Mouse (Mus musculus): ENCODE results near the gene Dll3. TPM values are rescaled to one million over a fixed set of nuclear protein-coding genes. Genes with fewer than 3 reads are reported as not detected.
A peak's percentile ranks its signal among the peaks of the same experiment; 100 is the strongest.

The Dll3 gene
- polyA plus RNA-seq, 1 experiment from 2014 or later = 0.95 TPM

- H3K9me3 ChIP-seq (ENCODE audit: control insufficient read depth) = no peaks in the 10 kb centered on the region
- no peaks in the 10 kb centered on the region for H3K27me3 ChIP-seq (replicated peaks; ENCODE audit: control insufficient read depth, insufficient read depth, low read length)
- TF ChIP-seq CTCF (IDR thresholded peaks at IDR 0.05; ENCODE audit: low read depth) = peak; percentile 39; the same call in 1 of the 2 replicates
- H3K9ac ChIP-seq (ENCODE audit: low read depth, low read length) = no peak overlapping the region
- 82% methylated on average over 4 of the region's 4 CpGs for WGBS
- no peak overlapping the region for H3K4me2 ChIP-seq (replicated peaks; ENCODE audit: low read depth)
- no peaks in the 10 kb centered on the region for H3K4me1 ChIP-seq (replicated peaks; ENCODE audit: control insufficient read depth, insufficient read depth, low read length)
- no peak for ATAC-seq
- no peak overlapping the region for H3K27ac ChIP-seq (ENCODE audit: low read depth, low read length)
- H3K36me3 ChIP-seq (ENCODE audit: control insufficient read depth, insufficient read depth) = peaks cover 94% of the 10 kb centered on the region
- no peak overlapping the region for H3K4me3 ChIP-seq (ENCODE audit: low read depth, low read length)
Measured at GRCm38 (mm10) chr7:28326457-28326856, 24.4 kb upstream of the Dll3 start.

- peaks cover 94% of the 10 kb centered on the region for H3K36me3 ChIP-seq (ENCODE audit: control insufficient read depth, insufficient read depth)
Measured at GRCm38 (mm10) chr7:28325293-28325692, 23.3 kb upstream of the Dll3 start.

GRCm38 (mm10) chr7:28321974-28322720 is 20.1 kb upstream of the Dll3 start:
- Histone ChIP-seq H3K9me3 (ENCODE audit: control insufficient read depth) (no peaks in the 10 kb centered on the region), H3K4me1 (replicated peaks; ENCODE audit: control insufficient read depth, insufficient read depth, low read length) (no peaks in the 10 kb centered on the region), H3K27me3 (replicated peaks; ENCODE audit: control insufficient read depth, insufficient read depth, low read length) (no peaks in the 10 kb centered on the region), H3K36me3 (ENCODE audit: control insufficient read depth, insufficient read depth) (peaks cover 97% of the 10 kb centered on the region), H3K9ac (ENCODE audit: low read depth, low read length) (no peak overlapping the region), H3K4me3 (ENCODE audit: low read depth, low read length) (no peak overlapping the region), H3K4me2 (replicated peaks; ENCODE audit: low read depth) (no peak overlapping the region), H3K27ac (ENCODE audit: low read depth, low read length) (no peak overlapping the region; the same call in 1 of the 2 replicates)
- no peak for TF ChIP-seq CTCF (IDR thresholded peaks at IDR 0.05; ENCODE audit: low read depth)
- ATAC-seq = peak; percentile 32; the same call in 1 of the 2 replicates
- 84% methylated on average over 15 of the region's 15 CpGs for WGBS

More at GRCm38 (mm10) chr7:28325293-28325692, 23.3 kb upstream of the Dll3 start:
- 98% methylated on average over 8 of the region's 8 CpGs for WGBS
- no peak overlapping the region for H3K4me3 ChIP-seq (ENCODE audit: low read depth, low read length)
- no peak overlapping the region for H3K9ac ChIP-seq (ENCODE audit: low read depth, low read length)
- TF ChIP-seq CTCF (IDR thresholded peaks at IDR 0.05; ENCODE audit: low read depth) = no peak
- no peak overlapping the region for H3K27ac ChIP-seq (ENCODE audit: low read depth, low read length)
- no peak overlapping the region for H3K4me2 ChIP-seq (replicated peaks; ENCODE audit: low read depth)
- H3K4me1 ChIP-seq (replicated peaks; ENCODE audit: control insufficient read depth, insufficient read depth, low read length) = no peaks in the 10 kb centered on the region
- no peaks in the 10 kb centered on the region for H3K27me3 ChIP-seq (replicated peaks; ENCODE audit: control insufficient read depth, insufficient read depth, low read length)
- no peak for ATAC-seq
- H3K9me3 ChIP-seq (ENCODE audit: control insufficient read depth) = no peaks in the 10 kb centered on the region

GRCm38 (mm10) chr7:28318714-28319113 is 16.7 kb upstream of the Dll3 start:
- Histone ChIP-seq H3K4me1 (replicated peaks; ENCODE audit: control insufficient read depth, insufficient read depth, low read length) (no peaks in the 10 kb centered on the region), H3K27ac (ENCODE audit: low read depth, low read length) (no peak overlapping the region), H3K4me2 (replicated peaks; ENCODE audit: low read depth) (no peak overlapping the region), H3K9ac (ENCODE audit: low read depth, low read length) (no peak overlapping the region), H3K9me3 (ENCODE audit: control insufficient read depth) (no peaks in the 10 kb centered on the region), H3K27me3 (replicated peaks; ENCODE audit: control insufficient read depth, insufficient read depth, low read length) (no peaks in the 10 kb centered on the region), H3K36me3 (ENCODE audit: control insufficient read depth, insufficient read depth) (peaks cover 91% of the 10 kb centered on the region), H3K4me3 (ENCODE audit: low read depth, low read length) (no peak overlapping the region)
- TF ChIP-seq CTCF (IDR thresholded peaks at IDR 0.05; ENCODE audit: low read depth) = no peak
- 92% methylated on average over 17 of the region's 17 CpGs for WGBS
- no peak for ATAC-seq

- no peaks in the 10 kb centered on the region for H3K27me3 ChIP-seq (replicated peaks; ENCODE audit: control insufficient read depth, insufficient read depth, low read length)
- no peaks in the 10 kb centered on the region for H3K9me3 ChIP-seq (ENCODE audit: control insufficient read depth)
- WGBS = 87% methylated on average over 3 of the region's 3 CpGs
- no peak overlapping the region for H3K4me3 ChIP-seq (ENCODE audit: low read depth, low read length)
- no peak for TF ChIP-seq CTCF (IDR thresholded peaks at IDR 0.05; ENCODE audit: low read depth)
- no peak overlapping the region for H3K27ac ChIP-seq (ENCODE audit: low read depth, low read length)
- no peak for ATAC-seq
- H3K9ac ChIP-seq (ENCODE audit: low read depth, low read length) = no peak overlapping the region
- peaks cover 84% of the 10 kb centered on the region for H3K36me3 ChIP-seq (ENCODE audit: control insufficient read depth, insufficient read depth)
- H3K4me1 ChIP-seq (replicated peaks; ENCODE audit: control insufficient read depth, insufficient read depth, low read length) = no peaks in the 10 kb centered on the region
- no peak overlapping the region for H3K4me2 ChIP-seq (replicated peaks; ENCODE audit: low read depth)
Measured at GRCm38 (mm10) chr7:28318036-28318435, 16.0 kb upstream of the Dll3 start.

- H3K36me3 ChIP-seq (ENCODE audit: control insufficient read depth, insufficient read depth) = peaks cover 57% of the 10 kb centered on the region
- WGBS = under 1% methylated on average over 44 of the region's 45 CpGs
Measured at GRCm38 (mm10) chr7:28311926-28312543, 10.0 kb upstream of the Dll3 start, which contains the start of gene Timm50. Timm50 (minus strand) TSS chr7:28312072.

More at GRCm38 (mm10) chr7:28311926-28312543, 10.0 kb upstream of the Dll3 start, which contains the start of gene Timm50:
- H3K27ac ChIP-seq (ENCODE audit: low read depth, low read length) = peak within 1 kb of the TSS; percentile 66
- no peaks in the 10 kb centered on the region; the same call in 1 of the 2 replicates for H3K4me1 ChIP-seq (replicated peaks; ENCODE audit: control insufficient read depth, insufficient read depth, low read length)
- peak within 1 kb of the TSS; percentile 82 for H3K9ac ChIP-seq (ENCODE audit: low read depth, low read length)
- H3K4me2 ChIP-seq (replicated peaks; ENCODE audit: low read depth) = peak within 1 kb of the TSS; percentile 92
- peak; percentile 95 for ATAC-seq
- TF ChIP-seq CTCF (IDR thresholded peaks at IDR 0.05; ENCODE audit: low read depth) = peak; percentile 13; the same call in 1 of the 2 replicates
- H3K27me3 ChIP-seq (replicated peaks; ENCODE audit: control insufficient read depth, insufficient read depth, low read length) = no peaks in the 10 kb centered on the region
- H3K4me3 ChIP-seq (ENCODE audit: low read depth, low read length) = peak within 1 kb of the TSS; percentile 91
- no peaks in the 10 kb centered on the region for H3K9me3 ChIP-seq (ENCODE audit: control insufficient read depth)
